Mouse (Mus musculus) 3T3-L1 (cell line): ENCODE data around the gene Palm.

ENCODE experiments used
- DNase-seq: peaks from one replicate; pipeline ENCODE4 v3.0.0-alpha.2; 2015; ENCODE audit warnings: low read depth, low spot score

The Palm gene

DNA sequence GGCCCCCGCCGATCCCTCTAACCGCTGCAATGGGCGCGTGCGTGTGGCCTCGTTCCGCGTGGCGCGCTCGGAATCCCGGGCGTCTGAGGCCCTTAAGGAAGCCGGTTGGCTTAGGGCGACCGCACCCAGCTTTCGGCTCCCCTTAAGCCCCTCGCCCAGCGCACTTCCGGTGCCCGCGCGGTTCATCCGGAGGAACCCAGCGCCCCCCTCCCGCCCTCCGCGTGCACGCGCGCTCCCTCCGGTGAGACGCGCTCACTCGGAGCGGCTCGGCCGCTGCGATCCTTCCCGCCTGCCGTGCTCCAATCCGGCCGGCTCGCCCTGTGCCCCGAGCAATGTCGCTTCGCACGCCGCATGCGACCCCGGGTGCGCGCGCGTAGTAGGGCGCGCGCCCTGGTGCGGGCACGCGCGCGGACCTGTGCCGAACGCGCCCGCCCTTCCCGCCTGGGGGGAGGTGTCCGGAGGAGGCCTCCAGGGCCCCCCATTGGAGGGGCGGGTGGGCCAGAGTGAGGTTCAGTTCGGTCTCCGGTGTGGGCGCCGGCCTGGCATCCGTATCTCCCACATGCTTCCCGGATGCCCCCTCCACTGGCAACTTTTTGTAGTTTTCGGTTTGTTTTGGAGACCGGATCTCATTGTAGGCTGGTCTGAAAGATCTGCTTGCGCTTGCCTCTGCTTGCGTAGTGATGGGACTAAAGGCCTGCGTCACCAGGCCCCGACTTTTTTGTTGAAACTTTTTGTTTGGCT is 61.6 kb downstream of the Palm start:
- DNase-seq: peak; percentile 57

DNA sequence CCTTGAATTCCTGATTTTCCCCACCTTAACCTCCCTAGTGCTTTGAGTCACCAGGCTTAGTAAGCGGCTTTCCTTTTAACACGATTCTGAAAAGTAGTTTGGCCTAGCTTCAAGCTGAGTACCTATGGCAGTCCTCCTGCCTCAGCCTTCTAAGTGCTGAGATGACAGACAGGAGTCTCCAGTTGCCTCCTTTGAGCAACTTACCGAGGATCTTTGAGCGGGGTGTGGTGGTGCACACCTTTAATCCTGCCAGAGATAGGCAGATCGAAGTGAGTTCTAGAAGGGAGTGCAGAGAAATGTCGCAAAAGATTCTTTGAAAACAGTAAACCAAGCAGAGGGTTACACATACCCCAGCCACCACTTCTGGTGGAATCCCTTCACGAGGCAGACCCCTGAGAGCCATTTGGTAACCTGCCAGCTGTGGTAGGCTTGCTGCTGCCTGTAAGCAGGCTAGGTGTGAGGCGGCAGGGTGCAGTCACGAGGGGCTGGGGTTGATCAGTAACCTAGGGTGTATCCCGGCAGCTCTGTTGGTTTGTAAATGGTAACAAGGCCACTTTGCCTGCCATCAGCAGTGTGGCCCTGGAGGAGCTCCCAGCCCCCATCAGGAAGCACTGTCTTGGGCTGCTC is 62.3 kb downstream of the Palm start:
- DNase-seq: peak; percentile 40

DNA sequence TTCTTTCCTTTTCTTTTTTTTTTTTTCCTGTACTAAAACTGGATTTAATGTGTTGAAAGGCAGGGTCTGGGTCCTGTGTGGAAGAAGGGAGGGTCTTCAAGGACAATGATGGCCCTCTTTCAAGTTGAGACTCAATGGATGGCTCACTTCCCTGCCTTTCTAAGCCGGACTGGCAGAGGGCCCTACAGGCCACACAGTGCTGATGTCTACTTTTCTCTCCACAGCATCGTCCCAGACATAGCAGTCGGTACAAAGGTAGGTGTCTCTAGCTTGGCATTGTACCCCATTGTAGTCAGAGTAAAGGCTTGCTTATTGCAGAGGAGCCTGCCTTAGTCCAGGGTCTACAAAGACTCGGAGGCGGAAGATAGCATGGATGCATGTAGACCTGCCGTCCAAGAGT is 62.9 kb downstream of the Palm start:
- DNase-seq: no peak

DNA sequence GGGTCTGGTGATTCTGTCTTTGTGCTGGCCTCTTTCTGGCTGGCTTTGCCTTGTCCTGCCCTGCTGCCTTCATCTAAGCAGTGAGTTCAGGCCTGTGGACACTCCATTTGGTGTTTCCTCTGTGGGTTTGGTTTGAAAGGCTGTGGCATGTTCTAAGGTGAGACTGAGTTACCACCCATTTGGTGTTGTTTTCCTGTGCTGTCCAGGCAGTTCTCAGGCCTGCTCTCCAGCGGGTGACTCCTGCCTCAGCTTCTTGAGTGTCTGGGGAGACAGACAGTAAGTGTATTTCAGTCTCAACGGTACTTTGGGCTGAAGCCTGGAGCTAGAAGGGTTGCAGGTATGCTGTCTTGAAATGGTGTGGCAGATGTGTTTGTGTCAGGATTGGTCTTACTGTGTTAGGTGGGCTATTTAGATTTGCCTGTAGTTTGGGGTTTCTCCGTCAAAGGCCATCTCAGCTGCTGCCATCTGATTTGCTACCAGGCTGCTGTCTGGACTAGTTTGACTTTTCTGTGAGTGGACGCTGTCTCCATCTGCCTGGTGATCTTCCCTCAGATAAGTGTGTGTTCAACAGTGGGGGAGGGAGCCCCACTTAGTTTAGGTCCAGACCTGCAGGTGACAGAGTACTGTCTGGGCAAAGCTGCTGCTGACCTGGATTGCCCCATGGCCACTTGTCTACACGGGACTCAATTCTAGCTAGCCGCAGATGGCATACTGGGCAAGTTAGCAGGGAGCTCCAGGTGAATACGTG is 63.5 kb downstream of the Palm start:
- peak; percentile 26 for DNase-seq

DNA sequence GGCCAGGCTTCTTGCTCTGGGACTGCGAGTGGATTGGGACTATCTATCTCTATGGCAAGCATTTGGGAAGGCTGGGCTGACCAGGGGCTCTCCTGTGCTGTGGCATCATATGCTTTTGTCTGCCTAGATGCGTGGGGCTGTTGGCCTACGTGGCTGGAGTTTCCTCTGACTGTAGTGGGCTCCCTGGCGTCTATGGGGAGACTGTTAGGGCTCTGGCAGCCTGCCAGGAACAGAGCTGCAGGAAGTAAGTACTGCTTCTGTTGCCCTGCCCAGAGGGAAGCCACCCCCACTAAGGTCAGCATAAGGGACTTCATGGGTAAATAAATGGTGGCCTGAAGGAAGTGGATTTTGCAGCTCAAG is 64.1 kb downstream of the Palm start:
- peak; percentile 69 for DNase-seq

DNA sequence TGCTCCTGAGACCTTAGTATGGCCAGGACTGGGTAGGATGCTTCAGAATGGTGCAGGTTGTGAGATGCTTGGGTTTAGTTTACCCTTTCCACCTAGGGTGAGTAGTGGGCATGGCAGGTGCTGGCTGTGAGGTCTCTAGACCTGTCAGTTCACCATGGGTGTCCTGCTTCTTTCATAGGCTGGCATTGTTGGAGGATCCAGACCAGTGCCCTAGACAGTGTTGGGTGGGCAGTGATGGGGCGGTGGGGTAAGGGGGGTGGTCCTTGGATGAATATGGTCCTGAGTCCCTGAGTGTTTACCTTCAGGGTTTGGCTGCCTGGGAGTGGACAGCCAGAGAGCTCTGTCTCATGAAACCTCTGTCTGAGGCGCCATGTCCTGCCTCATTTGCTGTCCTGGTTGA is 64.5 kb downstream of the Palm start:
- DNase-seq: no peak

DNA sequence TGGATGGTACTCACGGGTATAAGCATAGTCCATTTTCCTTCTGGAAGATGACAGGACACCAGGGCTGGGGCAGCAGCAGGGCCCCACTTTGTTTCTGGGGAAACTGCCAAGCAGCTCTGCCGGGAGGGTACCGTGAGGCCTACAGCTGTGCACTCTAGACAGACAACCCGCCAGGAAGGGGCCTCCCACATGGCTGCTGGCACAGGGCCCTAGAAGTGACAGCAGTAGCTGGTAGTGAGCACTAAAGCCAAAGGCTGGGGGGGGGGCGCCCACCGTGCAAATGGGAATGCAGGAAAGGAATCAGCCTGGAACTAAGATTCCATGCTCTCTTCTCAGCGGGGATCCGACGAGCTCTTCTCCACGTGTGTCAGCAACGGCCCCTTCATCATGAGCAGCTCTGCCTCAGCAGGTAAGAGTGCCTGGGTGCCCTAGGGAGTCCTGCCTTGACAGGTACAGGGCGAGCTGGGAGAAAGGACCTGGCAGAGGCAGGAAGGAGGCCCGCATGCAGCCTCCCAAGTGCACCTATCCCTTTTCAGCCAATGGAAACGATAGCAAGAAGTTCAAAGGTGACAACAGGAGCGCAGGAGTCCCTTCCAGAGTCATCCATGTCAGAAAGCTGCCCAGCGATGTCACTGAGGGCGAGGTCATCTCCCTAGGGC is 65.2 kb downstream of the Palm start:
- peak; percentile 72 for DNase-seq

DNA sequence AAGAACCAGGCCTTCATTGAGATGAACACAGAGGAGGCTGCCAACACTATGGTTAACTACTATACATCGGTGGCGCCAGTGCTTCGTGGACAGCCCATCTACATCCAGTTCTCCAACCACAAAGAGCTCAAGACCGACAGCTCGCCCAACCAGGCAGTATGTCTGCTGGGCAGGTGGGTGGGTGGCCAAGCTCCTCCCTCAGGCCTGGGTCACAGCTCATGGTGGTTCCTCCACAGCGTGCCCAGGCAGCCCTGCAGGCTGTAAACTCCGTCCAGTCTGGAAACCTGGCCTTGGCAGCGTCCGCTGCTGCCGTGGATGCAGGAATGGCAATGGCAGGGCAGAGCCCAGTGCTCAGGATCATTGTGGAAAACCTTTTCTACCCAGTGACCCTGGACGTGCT is 65.7 kb downstream of the Palm start:
- DNase-seq: peak; percentile 32

DNA sequence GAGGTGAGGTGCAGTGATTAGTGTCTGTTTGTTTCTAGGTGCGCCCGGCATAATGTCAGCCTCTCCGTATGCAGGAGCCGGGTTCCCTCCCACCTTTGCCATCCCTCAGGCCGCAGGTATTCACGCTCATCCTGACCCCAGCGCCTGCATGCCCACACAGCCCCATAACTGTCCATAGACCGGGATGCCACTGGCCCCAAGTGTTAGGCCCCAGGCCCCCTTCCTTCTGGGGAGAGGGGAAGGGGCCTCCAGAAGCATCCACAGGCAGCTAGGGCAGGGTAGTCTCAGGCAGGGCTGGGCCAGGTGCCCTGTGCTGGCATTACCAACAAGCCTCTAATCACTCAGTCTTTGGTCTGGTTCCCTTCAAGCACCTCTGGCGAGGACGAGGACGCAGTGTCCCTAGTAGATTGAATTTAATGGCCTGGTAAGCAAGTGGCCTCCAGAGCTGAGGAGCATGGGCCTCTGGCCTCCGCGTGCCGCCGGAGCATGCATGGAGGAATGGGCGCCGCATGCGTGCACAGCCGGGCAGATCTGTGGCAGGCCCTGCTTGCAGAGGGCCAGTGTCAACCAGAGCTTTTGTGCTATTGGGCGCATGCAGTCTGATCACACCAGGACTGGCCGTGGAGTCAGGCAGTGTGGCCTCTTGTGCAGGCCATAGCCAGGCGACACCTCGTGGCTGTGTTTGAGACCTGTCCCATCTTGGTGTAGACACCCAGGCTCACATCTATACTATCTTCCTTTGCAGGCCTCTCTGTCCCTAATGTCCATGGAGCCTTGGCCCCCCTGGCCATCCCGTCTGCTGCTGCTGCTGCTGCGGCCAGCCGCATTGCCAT is 66.9 kb downstream of the Palm start:
- no peak for DNase-seq

DNA sequence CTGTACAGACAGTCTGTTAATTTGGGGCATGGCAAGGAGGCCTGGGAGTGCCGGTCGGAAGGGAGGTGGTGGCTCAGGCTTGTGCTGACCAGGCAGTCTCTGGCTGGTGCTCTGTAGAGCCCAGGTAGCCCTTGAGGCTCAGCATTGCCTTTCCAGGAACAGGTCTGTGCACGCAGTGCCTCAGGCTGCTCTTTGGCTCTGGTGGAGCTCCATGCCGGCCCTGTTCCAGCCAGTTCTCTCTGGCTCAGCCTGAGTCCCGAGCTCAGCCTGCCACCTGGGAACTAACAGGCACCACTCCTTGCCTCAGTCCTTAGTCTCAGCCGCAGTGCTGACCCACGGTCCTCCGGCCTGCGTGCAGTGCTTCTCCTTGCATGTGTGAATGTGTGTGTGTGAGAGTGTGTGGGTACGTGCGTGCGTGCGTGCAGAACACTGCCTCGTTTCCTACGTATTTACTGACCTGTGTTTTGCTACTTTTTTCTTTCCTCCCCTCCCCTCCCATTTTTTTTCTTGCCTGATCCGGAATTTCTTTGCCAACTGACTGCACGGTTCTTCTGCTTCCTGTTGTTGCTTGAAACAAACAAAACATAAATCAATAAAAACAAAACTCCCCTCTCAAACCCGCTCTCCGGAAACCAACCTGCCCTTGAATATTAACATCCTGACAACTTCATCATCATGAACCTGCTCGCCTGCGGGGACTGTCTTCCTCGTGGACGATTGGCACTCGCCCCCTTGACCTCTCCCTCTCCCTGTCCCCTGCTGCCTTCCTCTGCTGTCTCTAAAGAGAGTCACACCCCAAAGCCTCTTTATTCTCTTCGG is 68.1 kb downstream of the Palm start:
- DNase-seq: no peak

DNA sequence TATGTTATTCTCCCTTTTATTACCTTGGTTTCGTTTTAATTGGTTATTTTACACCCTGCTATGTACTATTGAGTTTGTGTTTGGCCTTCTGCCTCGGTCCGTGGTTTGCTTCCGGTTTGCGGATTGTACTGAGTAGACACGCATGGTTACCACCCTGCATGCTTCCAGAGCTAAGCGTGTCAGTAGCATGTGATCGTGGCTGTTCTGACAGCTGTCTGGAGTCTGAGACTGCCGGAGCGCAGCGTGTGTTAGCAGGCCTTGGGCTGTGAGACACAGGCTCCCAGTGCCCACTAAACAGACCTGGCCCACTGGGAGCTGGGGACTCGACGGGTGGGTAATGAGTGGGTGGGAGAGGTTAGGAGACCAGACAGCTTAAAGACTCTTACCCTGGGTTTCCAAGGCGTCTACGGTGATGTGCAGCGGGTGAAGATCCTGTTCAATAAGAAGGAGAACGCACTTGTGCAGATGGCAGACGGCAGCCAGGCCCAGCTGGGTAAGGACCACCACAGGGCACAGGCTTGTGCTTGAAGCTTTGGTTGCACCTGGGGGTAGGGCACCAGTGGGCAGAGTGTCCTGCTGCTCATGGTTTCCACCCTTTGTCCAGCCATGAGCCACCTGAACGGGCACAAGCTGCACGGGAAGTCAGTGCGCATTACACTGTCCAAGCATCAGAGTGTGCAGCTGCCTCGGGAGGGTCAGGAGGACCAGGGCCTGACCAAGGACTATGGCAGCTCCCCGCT is 68.8 kb downstream of the Palm start:
- no peak for DNase-seq

DNA sequence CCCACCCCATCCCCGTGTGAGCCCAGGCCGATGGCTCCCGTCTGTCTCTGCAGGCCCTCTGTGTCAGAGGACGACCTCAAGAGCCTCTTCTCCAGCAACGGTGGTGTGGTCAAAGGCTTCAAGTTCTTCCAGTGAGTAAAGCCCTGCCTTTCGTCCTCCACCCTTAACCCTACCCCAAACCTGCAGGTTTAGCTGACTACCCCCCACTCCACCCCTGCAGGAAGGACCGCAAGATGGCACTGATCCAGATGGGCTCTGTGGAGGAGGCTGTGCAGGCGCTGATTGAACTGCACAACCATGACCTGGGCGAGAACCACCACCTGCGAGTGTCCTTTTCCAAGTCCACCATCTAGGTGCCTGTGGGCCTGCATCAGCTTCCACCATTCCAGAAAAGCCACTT is 69.6 kb downstream of the Palm start:
- DNase-seq: no peak

DNA sequence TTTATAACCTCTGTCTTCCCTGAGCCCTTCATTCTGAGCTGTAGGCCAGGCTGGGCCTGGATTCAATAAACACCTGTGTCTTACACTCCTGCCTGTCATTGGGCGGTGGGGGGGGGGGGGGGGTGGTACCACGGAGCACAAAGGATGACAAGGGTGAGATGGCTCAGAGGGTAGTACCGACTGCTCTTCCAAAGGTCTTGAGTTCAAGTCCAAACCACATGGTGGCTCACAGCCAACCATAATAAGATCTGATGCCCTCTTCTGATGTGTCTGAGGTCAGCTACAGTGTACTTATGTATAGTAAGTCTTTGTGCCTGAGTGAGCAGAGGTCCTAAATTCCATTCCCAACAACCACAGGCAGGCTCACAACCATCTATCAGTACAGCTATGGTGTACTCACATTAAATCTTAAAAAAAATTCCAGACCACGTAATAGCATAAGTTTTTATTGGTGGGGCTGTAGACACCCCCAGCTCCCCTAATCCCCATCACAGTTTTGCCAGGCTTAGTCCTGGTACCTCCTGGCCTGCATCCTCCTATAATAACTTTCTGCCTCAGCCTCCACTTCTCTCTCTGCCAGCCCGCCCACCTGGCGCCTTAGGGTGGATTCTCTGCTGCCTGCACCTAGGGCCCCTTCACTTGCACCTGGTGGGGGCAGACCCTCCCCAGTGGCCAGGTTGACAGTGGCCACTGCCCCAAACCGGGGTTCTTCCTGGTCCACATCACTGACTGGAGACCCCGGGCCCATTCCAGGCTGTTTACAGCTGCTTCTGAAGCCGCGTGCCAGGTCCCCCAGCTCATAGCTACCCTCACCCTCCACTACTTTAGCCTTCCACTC is 71.2 kb downstream of the Palm start:
- peak; percentile 76 for DNase-seq

DNA sequence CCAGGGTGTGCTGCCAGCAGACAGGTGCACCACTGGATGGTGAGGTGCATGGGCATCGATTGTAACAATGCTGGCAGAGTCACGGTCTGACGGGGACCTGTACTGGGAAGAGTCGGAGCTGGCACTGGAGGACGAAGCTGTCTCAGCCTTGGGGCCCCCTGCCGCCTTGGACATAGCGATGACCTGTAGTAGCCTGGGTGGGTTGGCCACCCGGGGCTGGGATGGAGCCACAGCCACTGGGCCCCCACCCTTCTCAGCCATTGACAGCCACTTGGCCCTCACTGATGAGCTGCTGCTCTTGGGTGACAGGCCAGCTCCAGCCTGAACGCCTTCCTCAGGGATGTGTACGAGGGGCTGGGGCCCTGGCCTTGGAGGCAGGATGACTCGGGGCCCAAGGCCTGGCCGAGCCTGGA is 71.8 kb downstream of the Palm start:
- DNase-seq: peak; percentile 20

DNA sequence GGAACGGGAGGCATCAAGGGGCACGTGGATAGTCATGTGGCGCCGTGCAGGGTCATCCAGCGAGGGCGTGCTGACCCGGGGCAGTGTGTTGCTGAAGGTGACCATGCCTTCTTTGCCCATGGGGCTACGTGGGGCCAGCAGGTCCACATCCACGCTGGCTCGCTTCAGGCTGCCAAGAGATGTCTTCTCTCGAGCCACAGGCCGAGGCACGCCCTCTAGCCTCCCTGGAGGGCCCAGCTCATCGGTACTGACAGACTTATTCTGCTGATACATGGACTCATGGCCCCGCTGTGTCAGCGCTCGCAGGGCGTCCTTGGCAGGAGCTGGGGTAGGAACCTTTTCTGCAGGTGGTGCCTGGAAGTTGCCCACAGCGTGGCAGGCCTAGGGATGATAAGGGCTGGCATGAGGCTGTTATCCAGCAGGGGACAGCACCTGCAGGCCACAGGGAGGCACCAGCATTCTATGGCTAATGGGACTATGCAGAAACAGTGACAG is 72.5 kb downstream of the Palm start:
- peak; percentile 26 for DNase-seq

DNA sequence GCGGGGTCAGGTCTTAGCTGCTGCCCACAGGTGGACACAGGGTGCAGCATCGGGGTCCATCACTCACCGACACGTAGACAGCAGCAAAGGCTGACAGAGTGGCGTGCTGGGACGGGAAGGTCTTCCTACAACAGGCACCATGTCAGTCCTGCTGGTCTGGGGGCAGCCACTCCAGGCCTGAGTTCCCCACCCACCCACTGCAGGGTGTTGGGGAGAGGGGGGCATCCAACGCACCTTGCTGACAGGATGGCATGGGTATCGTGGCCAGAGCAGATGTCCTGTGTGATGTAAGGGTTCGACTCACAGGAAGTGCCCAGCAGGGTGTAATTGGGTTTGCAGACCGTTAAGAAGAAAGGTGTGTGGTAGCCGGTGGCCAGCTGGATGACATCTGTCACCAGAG is 73.2 kb downstream of the Palm start:
- DNase-seq: no peak
